ENCODE assay signal across 22 mouse cellular contexts in genomic region chr19:55789838-55790237, GRCm38 (mm10). TPM values are rescaled to one million over a fixed set of nuclear protein-coding genes. Genes with fewer than 3 reads are reported as not detected.
DNase-seq lines count a peak whose midpoint lies in the region; ATAC-seq and TF ChIP-seq lines count a peak whose summit lies in the region.
"Had no signal": no experiment of that assay in that cellular context is flagged by ENCODE, and none has a peak within 500 bp of the region (broad histone marks: within the 10 kb centered on the region; RNA-seq: fewer than 3 reads in every experiment).

No protein-coding gene starts in this region.

- H3K27me3 ChIP-seq in lung, postnatal 0 days (replicated peaks; ENCODE audit: insufficient read depth, low read length), result no peaks in the 10 kb centered on the region
- H3K27me3 ChIP-seq in neural tube, embryonic 15.5 days (replicated peaks), result no peaks in the 10 kb centered on the region
- H3K27me3 ChIP-seq: embryonic facial prominence, embryonic 15.5 days; heart, embryonic 15.5 days; hindbrain, embryonic 12.5 days; intestine, embryonic 15.5 days had no signal

- DNase-seq in lung, postnatal 0 days (ENCODE audit: low spot score), result no peak
- DNase-seq in lung, adult 18-20 months, result no peak
- DNase-seq in embryo, embryonic 10 days (ENCODE audit: low spot score), result peak; percentile 54
- peak; percentile 19 for DNase-seq in embryo, embryonic 9.5 days (ENCODE audit: extremely low spot score)
- peak; percentile 52 for DNase-seq in retina, postnatal 1 day
- DNase-seq in kidney, adult 11 months, result no peak
- DNase-seq: adrenal gland, postnatal 14 days; cerebellum, adult 18-20 months; cerebellum, adult 9-11 months; cerebellum, postnatal 36 days; gastrocnemius, postnatal 14 days; heart, adult 2 months; kidney, adult 2 months had no signal

- H3K9me3 ChIP-seq in lung, postnatal 0 days (ENCODE audit: low read length), result no peaks in the 10 kb centered on the region
- no peaks in the 10 kb centered on the region for H3K9me3 ChIP-seq in neural tube, embryonic 15.5 days (replicated peaks)
- H3K9me3 ChIP-seq: embryonic facial prominence, embryonic 15.5 days; heart, embryonic 15.5 days; hindbrain, embryonic 12.5 days; intestine, embryonic 15.5 days had no signal

- no peak overlapping the region for H3K9ac ChIP-seq in lung, postnatal 0 days (replicated peaks; ENCODE audit: low read depth)
- no peak overlapping the region for H3K9ac ChIP-seq in neural tube, embryonic 15.5 days (replicated peaks)
- H3K9ac ChIP-seq: embryonic facial prominence, embryonic 15.5 days; heart, embryonic 15.5 days; hindbrain, embryonic 12.5 days; intestine, embryonic 15.5 days had no signal

- WGBS in lung, postnatal 0 days, result 58% methylated on average over 3 of the region's 3 CpGs
- 15% methylated on average over 3 of the region's 3 CpGs for WGBS in neural tube, embryonic 15.5 days

- no peaks in the 10 kb centered on the region for H3K36me3 ChIP-seq in lung, postnatal 0 days (ENCODE audit: insufficient read depth, low read length)
- no peaks in the 10 kb centered on the region for H3K36me3 ChIP-seq in neural tube, embryonic 15.5 days
- H3K36me3 ChIP-seq: G1E; heart, embryonic 15.5 days; hindbrain, embryonic 12.5 days; intestine, embryonic 15.5 days had no signal

- H3K4me1 ChIP-seq in lung, postnatal 0 days (ENCODE audit: insufficient read depth, low read depth, low read length), result peaks cover 12% of the 10 kb centered on the region
- peaks cover 7% of the 10 kb centered on the region; the same call in 1 of the 2 replicates for H3K4me1 ChIP-seq in neural tube, embryonic 15.5 days

- no peak overlapping the region for H3K27ac ChIP-seq in lung, postnatal 0 days (ENCODE audit: low read length)
- H3K27ac ChIP-seq in neural tube, embryonic 15.5 days (replicated peaks), result no peak overlapping the region
- H3K27ac ChIP-seq: heart, adult 2 months; hindbrain, embryonic 12.5 days; intestine, embryonic 15.5 days had no signal

- no peak overlapping the region for H3K4me3 ChIP-seq in lung, postnatal 0 days (ENCODE audit: low read depth, low read length)
- no peak overlapping the region for H3K4me3 ChIP-seq in neural tube, embryonic 15.5 days (replicated peaks)
- H3K4me3 ChIP-seq: embryonic facial prominence, embryonic 15.5 days; erythroblast, embryonic 14.5 days; heart, adult 2 months; heart, embryonic 15.5 days; hindbrain, embryonic 12.5 days; intestine, embryonic 15.5 days had no signal

- no peak for TF ChIP-seq EP300 in lung, postnatal 0 days (IDR thresholded peaks at IDR 0.05)

- H3K4me2 ChIP-seq in lung, postnatal 0 days (replicated peaks; ENCODE audit: low read depth, low read length), result no peak overlapping the region
- no peak overlapping the region for H3K4me2 ChIP-seq in neural tube, embryonic 15.5 days
- H3K4me2 ChIP-seq: embryonic facial prominence, embryonic 15.5 days; heart, embryonic 11.5 days; heart, embryonic 15.5 days; hindbrain, embryonic 12.5 days; intestine, embryonic 15.5 days had no signal

- no peak for TF ChIP-seq CTCF in lung, postnatal 0 days (IDR thresholded peaks at IDR 0.05)

- 0 out of 2 replicates have a peak, but pooled peaks have one; percentile 9 for ATAC-seq in lung, postnatal 0 days
- ATAC-seq in neural tube, embryonic 15.5 days (ENCODE audit: low FRiP score), result no peak
- ATAC-seq: forebrain, embryonic 16.5 days had no signal

RNA-seq across cellular contexts. Expression of gene Tcf7l2, which starts 48.2 kb away (rescaled TPM):
- polyA plus RNA-seq in lung, postnatal 0 days (2015; fragmentation: Nextera tagmentation; extraction: Ambion mirVana), result 43.9 and 44.4 TPM in 2 replicates
- polyA plus RNA-seq in neural tube, embryonic 15.5 days (2015; fragmentation: Nextera tagmentation; extraction: Ambion mirVana), result 13.3 and 22.4 TPM in 2 replicates

Comparison
In these comparisons a context has a peak if more than half of its experiments do, and no peak if none do; other contexts are left out.
1. DNase-seq: peak in embryo, embryonic 10 days (single experiment), embryo, embryonic 9.5 days (single experiment) and retina, postnatal 1 day (single experiment); none in lung, postnatal 0 days (single experiment), lung, adult 18-20 months (0 of 2) and kidney, adult 11 months (single experiment).